Mouse (Mus musculus): ENCODE measurements around the gene Gm49339. TPM values are rescaled to one million over a fixed set of nuclear protein-coding genes. Genes with fewer than 3 reads are reported as not detected.
"Not testable (repeated sequence)": the region's sequence is repeated elsewhere in the genome, so short reads cannot be mapped to it uniquely, and the experiment has no call there.

Gm49339 gene
- not detected for total RNA-seq (2021)

- intact Hi-C loops (cut with DNase I), result not testable (repeated sequence)
Observed at GRCm38 (mm10) chr10:51480397-51480796, at the start of gene Gm49339, which contains the start of gene Lilr4b. TSS of gene Gm49339 (plus strand) at chr10:51480612. TSS of gene Lilr4b (plus strand) at chr10:51480632.

GRCm38 (mm10) chr10:51432940-51433339 lies 47.5 kb upstream of the Gm49339 start:
- intact Hi-C loops (cut with DNase I), result no loop called here

More at GRCm38 (mm10) chr10:51480397-51480796, at the start of gene Gm49339, which contains the start of gene Lilr4b:
- not testable (repeated sequence) for DNase-seq (ENCODE audit: low spot score in 2 of 2)

GRCm38 (mm10) chr10:51435684-51436083 lies 44.7 kb upstream of the Gm49339 start:
- no peak for DNase-seq (ENCODE audit: low spot score in 2 of 2)
- intact Hi-C loops (cut with DNase I), result no loop called here

More at GRCm38 (mm10) chr10:51432940-51433339, 47.5 kb upstream of the Gm49339 start:
- DNase-seq (ENCODE audit: low spot score in 2 of 2), result no peak

- intact Hi-C loops (cut with DNase I), result no loop called here
- no peak for DNase-seq (ENCODE audit: low spot score in 2 of 2)
Observed at GRCm38 (mm10) chr10:51451610-51452009, 28.8 kb upstream of the Gm49339 start.

GRCm38 (mm10) chr10:51453616-51454298 lies 26.7 kb upstream of the Gm49339 start:
- intact Hi-C loops (cut with DNase I), result no loop called here
- DNase-seq (ENCODE audit: low spot score in 2 of 2), result no peak

- intact Hi-C loops (cut with DNase I), result no loop called here
- DNase-seq (ENCODE audit: low spot score in 2 of 2), result no peak
Observed at GRCm38 (mm10) chr10:51454365-51454764, 26.0 kb upstream of the Gm49339 start.

GRCm38 (mm10) chr10:51455762-51456161 lies 24.6 kb upstream of the Gm49339 start:
- no peak for DNase-seq (ENCODE audit: low spot score in 2 of 2)
- intact Hi-C loops (cut with DNase I), result no loop called here

GRCm38 (mm10) chr10:51456369-51456768 lies 24.0 kb upstream of the Gm49339 start:
- DNase-seq (ENCODE audit: low spot score in 2 of 2), result no peak
- intact Hi-C loops (cut with DNase I), result no loop called here

GRCm38 (mm10) chr10:51463800-51464199 lies 16.6 kb upstream of the Gm49339 start:
- intact Hi-C loops (cut with DNase I), result not testable (repeated sequence)

GRCm38 (mm10) chr10:51490691-51491090 lies 10.3 kb downstream of the Gm49339 start, which contains the start of gene Lilrb4a:
TSS of gene Lilrb4a (plus strand) at chr10:51490956.
- intact Hi-C loops (cut with DNase I); DNase-seq (ENCODE audit: low spot score in 2 of 2): not testable (repeated sequence)

More at GRCm38 (mm10) chr10:51463800-51464199, 16.6 kb upstream of the Gm49339 start:
- not testable (repeated sequence) for DNase-seq (ENCODE audit: low spot score in 2 of 2)

GRCm38 (mm10) chr10:51520021-51520420 lies 39.6 kb downstream of the Gm49339 start:
- intact Hi-C loops (cut with DNase I), result no loop called here
- no peak for DNase-seq (ENCODE audit: low spot score in 2 of 2)

- intact Hi-C loops (cut with DNase I), result no loop called here
- no peak for DNase-seq (ENCODE audit: low spot score in 2 of 2)
Observed at GRCm38 (mm10) chr10:51521453-51521852, 41.0 kb downstream of the Gm49339 start.

- intact Hi-C loops (cut with DNase I), result no loop called here
- DNase-seq (ENCODE audit: low spot score in 2 of 2), result no peak
Observed at GRCm38 (mm10) chr10:51526090-51526489, 45.7 kb downstream of the Gm49339 start.

- intact Hi-C loops (cut with DNase I), result no loop called here
- DNase-seq (ENCODE audit: low spot score in 2 of 2), result no peak
Observed at GRCm38 (mm10) chr10:51526633-51527032, 46.2 kb downstream of the Gm49339 start.

- DNase-seq (ENCODE audit: low spot score in 2 of 2), result no peak
- intact Hi-C loops (cut with DNase I), result no loop called here
Observed at GRCm38 (mm10) chr10:51528840-51529434, 48.5 kb downstream of the Gm49339 start.

GRCm38 (mm10) chr10:51529497-51529896 lies 49.1 kb downstream of the Gm49339 start:
- intact Hi-C loops (cut with DNase I), result no loop called here
- DNase-seq (ENCODE audit: low spot score in 2 of 2), result no peak

GRCm38 (mm10) chr10:51530813-51531212 lies 50.4 kb downstream of the Gm49339 start:
- intact Hi-C loops (cut with DNase I), result no loop called here

More at GRCm38 (mm10) chr10:51530813-51531212, 50.4 kb downstream of the Gm49339 start:
- DNase-seq (ENCODE audit: low spot score in 2 of 2), result no peak

Measured in left cerebral cortex, postnatal 36 days (tissue).